Mouse (Mus musculus): ENCODE measurements at regions not wholly inside any gene's neighbourhood (a gene's known extent, or its start where the extent isn't known, plus 50 kb on each side); places are given as distances from the start of the nearest gene placed in this dataset.
"Not testable (repeated sequence)": the region's sequence is repeated elsewhere in the genome, so short reads cannot be mapped to it uniquely, and the experiment has no call there.

DNA sequence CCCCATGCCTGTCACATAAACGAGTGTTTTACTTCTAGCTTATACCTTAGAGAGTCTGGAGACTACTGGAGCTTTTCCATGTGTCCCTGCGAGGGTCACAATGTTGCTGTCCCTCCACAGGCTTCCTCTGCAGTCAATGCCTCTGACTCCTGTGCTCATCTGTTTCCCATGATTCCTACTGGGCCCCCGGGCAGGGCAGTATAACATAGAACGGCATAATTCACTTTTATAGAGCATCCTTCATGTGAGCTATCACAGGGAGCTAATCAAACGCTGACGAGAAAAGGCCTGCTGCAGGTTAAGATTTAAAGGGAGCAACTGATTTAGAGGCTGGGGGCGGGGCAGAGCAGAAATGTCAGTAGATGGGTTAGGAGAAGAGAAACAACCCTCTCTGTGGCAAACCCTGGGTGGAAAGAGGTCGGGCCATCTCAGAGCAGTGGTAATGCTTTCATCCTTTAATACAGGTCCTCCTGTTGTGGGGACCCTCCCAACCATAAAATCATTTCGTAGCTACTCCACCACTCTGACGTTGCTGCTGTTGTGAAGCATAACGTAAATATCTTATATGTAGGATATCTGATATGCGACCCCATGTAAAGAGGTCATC is 168.5 kb upstream of the Cdkn3 start:
- DNase-seq (ENCODE audit: low spot score), result no peak

DNA sequence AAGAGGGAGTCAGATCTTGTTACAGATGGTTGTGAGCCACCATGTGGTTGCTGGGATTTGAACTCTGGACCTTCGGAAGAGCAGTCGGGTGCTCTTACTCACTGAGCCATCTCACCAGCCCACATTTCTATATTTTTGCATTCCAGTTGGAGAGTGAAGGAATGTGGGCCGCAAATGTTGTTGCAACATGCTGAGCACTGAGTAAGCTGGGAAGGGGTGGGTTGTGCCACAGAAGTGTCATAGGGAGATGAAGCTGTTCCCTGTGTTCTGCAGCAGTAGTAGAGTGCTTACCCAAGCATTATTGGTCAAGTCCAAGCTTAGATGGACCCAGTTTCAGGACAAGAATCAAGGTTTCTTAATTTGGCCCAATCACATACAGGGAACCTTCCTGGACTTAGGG is 169.1 kb upstream of the Cdkn3 start:
- DNase-seq (ENCODE audit: low spot score), result no peak

DNA sequence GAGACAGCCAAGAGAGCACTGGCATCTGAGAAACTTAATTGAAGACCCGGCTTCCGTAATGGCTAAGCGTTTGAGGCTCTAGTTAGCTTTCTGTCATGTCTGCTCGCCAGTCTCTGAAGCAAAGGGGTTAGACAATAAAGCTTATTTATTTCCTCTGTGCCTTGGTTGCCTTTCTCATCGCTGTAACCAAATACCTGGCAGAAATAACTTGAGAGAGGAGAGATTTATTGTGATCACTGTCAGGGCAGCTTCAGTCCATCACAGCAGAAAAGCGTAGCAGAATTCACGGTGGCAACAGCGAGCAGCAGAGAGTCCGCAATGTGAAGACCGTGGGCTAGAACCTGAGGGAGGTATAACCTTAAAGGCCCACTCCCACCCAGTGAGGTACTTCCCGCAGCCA is 174.2 kb upstream of the Cdkn3 start:
- DNase-seq (ENCODE audit: low spot score), result no peak

DNA sequence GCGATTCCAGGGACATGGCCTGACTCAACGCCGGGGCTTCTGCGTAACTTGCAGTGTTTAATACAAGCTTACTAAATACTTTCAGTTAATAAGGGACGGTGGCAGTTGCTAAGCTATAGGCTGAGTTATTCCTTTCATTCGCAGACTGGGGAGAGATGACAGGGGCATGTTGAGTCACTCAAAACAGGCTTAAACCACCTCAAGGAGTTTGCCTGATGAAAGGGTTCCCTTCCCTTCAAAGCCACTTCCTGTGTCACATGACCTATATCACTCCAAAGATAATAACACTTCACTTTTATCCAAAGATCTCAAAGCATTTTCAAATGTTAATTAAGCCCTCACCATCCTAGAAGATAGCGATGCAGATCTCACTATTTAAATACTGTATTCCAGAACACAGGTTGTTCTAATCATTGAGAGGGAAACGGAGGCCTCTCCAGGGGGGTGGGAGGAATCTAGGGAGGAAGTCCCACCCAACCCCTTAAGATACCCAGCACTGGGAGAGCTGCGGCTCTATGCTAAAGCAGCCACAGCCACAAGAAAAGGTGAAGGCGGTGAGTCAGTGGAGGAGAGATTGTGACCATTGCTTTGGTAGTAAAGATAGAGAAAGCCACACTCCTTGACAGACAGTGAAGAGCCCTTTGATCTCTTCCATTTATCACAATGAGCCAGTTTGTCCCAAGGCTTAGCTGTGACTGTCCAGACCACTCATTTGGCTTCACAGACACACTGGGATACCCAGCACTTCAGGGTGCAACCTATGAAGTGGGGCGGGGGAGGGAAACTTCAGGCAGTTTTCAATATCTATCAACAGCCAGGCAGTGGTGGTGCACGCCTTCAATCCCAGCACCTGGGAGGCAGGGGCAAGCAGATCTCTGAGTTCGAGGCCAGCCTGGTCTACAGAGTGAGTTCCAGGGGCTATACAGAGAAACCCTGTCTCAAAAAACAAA is 182.0 kb upstream of the Cdkn3 start:
- peak; percentile 31 for DNase-seq (ENCODE audit: low spot score)

DNA sequence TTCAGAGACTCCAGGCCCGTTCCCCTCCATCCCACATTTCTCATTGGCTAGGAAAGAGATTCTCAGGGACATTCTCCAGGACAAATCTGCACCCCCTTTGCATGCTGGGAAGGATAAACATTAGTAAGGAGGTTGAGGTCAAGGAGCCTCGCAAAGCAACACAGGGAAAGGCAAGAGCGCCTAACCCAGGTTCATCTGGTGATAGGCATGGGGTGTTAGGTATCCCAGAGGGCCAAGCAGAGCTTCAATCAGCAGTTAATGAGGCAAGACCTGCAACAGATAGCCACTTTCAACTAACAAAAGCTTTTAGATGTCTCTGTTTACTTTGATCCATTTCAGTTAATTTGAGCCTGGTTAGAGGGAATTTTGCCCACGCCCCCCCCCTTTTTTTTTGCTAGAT is 184.5 kb upstream of the Cdkn3 start:
- DNase-seq (ENCODE audit: low spot score), result no peak

DNA sequence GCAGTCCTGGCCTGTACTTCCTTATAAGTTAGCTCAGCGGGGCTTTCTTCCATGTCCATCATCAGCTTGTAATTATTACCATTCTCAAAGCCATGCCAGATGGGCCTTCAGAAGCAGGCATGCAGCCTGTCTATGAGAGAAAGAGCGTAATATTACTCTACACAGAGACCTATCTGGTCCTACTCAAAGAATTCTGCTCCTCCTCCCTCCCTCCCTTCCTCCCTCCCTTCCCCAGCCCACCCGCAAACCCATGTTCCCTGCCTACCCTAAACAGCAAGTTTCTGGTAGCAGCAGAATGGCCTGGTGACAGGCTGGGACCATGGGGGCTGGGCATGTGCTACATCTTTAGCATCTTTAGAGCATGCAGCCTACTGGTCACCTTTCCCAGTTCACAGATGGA is 184.9 kb upstream of the Cdkn3 start:
- no peak for DNase-seq (ENCODE audit: low spot score)

DNA sequence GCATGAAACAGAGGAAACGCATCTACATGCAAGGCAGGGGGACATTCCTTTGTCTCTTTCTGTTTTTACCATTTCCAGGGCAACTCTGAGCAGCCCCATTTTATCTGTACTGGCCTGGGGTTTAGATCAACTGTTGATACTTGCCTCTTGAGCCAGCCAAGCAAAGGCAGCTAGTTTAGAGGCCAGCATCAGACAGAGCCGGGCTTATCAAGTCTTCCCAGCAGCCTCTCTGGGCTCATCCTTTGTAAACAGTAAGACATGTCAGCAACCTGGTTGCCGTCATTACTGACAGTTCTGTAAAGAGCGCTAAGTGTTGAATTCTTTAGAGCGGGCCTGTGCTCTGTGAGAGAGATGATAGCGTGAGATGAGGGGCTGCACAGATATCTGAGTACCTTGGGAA is 182.9 kb upstream of the Bmp4 start:
- DNase-seq (ENCODE audit: low spot score), result no peak

DNA sequence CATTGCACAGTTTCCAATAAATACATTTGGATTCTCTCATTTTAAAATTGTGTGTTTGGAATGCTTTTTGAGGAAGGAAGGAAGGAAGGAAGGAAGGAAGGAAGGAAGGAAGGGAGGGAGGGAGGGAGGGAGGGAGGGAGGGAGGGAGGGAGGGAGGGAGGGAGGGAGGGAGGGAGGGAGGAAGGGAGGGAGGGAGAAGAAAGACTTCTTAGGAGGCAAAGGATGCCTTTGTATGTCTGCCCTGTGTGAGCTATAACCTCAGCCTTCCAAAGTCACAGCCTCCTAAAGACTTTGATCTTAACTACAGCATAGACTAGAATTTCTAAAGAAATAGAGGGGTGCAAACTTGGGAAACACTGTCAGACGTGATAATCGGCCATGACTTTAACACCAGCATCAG is 182.5 kb upstream of the Bmp4 start:
- not testable (repeated sequence) for DNase-seq (ENCODE audit: low spot score)

DNA sequence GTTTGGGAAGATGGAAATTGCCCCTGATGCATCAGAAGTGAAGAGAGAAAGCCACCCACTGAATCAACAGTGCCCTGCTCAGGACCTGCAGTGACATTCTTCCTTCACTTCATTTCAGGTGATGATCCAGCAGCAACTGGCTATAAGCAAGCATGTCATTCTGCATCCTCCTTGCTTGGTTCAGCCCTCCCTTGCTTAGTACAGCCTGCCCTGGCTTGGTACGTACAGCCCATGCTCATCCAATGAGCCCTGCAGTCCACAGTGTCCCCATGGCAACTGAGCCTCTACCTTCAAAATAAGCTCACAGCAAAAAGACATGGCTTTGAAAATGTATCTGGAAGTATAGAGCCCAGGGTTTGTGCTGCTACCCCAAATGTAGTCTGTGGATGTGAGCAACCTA is 181.4 kb upstream of the Bmp4 start:
- no peak for DNase-seq (ENCODE audit: low spot score)

DNA sequence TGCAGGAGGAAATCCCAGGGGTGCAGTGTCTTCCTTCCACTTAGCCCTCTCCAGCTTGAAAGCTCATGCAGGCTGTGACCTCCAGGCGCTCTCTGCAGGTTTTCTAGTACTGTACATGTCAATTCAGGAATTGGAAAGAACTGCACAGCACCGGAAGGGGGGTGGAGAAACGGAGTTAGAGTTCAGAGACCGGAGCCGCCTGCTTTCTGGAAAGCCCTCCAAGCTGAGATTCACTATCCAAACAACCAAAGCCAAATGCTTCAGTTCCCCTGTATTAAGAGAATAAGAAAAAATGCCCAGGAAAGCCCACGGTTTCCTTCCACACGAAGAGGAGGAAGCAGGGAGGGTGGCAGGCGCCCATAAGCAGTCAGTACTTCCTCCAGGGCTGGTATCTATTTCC is 178.8 kb upstream of the Bmp4 start:
- DNase-seq (ENCODE audit: low spot score), result no peak

DNA sequence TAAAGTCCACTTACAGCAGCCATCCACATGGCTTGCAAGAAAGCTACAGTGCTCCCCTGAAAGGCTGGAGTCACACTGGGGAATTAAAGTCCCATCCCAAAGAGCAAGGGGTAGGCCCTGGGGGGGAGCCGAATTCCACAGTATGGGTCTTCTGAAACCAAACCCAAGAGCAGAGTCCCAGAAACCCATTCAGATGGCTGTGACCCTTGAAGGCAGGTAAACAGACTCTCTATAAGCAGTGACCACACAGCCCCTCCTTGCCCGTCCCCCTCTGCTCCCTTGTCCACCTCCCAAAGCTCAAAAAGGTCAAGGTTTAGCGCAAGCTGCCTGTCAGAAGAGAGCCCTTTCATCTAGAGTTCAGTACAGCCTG is 176.9 kb upstream of the Bmp4 start:
- DNase-seq (ENCODE audit: low spot score), result no peak

DNA sequence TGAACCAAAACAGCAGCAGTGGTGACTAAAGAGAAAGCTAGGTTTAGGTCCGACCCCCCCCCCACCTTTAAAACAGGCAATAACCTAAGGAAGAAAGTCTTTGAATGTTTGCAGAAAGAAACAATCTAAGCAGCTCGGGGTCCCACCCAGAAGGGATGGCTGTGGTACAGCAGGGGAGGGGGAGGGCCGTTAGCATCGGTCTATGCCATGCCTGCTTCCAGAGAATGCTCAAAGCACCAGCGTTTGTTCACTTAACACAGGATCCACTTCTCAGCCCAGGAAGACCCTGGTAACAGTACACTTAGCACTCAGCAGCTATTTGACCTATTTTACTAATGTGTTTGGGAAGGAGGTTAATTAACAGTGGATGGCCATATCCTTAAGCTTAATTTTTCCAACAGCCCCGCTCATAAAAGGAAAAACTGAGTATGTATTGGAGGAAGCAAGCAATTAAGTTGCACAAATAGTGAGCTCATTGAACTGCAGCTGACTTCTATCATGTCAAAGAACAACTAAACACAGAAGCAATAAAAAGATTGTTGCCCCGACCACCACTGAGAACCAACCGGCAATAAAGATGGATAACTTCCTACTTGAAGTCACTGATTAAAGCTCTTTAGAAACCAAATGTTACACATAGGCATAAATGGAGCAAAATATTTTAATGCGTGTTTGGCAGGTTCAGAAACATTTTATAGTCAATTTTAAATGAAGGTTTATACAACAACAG is 176.4 kb upstream of the Bmp4 start:
- no peak for DNase-seq (ENCODE audit: low spot score)

DNA sequence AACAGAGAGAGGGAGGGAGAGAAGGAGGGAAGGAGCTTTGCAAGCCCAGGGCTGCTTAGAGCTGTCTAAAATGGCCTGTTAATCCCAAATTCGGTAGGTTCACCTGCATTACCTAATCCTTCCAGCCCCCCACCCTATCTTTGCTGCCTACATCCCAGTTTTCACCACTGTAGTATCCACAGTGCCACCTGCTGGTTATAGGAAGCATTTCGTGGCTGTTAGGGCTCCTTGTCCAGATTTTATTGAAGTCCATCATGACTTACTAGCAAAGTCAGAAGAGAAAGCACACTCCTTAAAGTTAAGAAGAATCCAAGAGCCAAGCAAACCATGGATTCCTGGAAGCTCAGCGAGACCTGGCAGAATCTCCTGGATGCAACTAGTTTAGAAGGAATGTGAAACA is 174.5 kb upstream of the Bmp4 start:
- no peak for DNase-seq (ENCODE audit: low spot score)

DNA sequence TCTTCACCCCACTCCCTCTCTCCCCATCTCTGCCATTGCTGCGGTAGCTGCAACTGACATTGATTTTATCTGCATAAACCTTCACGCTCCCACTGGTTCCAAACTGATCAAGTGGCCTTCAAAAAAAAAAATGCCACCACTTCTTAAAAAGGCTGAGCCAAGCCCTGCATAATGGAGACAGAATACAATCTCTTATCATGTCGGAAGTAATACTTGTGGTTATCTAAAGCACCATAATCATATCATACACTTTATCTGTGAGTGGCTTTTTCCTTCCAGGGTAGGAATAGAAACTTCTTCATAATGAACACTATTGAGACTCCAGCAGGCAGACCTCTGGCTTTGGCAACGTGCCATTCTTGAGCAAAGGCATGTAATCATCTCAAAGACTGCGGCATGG is 171.5 kb upstream of the Bmp4 start:
- no peak for DNase-seq (ENCODE audit: low spot score)

DNA sequence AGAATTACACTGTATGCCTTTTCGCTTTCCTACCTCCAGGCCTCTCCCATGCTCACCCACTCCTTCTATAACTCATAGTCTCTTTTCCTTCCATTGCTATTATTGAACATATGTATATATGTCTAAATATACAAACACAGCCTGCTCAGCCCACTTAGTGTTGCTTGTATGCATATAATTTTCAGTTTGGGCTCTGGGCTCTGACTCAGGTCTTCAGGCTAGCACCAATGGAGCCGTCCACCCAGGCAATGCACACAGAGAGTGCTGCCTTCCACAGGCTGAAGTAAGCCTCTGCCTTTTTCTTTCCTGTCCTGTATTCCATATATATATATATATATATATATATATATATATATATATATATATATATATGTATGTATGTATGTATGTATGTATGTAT is 162.8 kb upstream of the Bmp4 start:
- DNase-seq (ENCODE audit: low spot score), result no peak

DNA sequence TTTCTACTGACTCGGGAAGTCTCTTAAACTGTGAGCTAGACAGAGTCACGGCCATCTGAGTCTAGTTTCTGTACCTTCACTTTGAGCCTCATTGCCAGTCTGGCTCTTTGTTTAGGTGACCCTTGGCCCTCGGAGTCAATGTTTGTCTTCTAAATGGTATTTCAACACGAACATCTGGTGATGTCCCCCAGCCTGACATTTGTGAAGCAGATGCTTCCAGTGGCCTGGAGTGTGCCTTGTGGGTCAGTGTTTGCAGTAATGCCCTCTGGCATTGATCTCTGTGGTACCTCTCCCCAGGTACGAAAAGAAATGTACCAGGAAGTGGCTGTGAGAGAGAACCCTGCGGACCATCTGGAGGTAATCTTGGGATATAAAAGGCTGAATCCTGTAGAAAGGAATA is 155.7 kb upstream of the Bmp4 start:
- DNase-seq (ENCODE audit: low spot score), result no peak

DNA sequence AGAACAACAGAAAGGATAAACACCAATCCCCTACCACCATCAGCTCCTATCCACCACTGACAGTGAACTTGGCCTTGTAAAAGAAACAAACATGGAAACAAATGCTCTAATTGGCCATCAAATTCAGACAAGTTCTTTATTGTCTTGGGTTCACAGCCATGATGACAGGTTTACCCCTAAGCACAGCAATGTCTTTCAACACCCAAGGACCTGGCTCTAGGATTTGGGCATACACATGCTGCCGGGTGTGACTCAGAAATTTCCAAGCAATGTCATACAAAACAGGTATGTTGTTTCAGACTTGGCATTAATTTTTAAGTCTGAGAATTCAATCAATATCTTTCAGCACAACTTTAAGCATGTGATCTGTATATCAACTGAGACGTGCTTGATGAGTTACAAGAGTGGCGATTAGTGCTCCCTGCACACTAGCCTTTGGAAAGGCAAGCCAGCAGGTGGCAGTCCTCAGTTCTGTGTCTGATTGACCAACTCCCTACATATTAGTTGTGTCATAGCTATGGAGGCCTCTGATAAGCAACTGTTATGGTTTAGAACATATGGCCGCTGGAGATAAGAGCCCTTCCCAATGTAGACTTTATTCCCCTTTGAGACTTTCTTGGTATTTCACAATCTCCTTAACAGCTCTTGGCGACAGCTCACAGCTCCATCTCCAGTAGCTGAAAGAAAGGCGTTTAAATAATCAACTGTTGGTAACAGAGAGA is 149.2 kb upstream of the Bmp4 start:
- no peak for DNase-seq (ENCODE audit: low spot score)

DNA sequence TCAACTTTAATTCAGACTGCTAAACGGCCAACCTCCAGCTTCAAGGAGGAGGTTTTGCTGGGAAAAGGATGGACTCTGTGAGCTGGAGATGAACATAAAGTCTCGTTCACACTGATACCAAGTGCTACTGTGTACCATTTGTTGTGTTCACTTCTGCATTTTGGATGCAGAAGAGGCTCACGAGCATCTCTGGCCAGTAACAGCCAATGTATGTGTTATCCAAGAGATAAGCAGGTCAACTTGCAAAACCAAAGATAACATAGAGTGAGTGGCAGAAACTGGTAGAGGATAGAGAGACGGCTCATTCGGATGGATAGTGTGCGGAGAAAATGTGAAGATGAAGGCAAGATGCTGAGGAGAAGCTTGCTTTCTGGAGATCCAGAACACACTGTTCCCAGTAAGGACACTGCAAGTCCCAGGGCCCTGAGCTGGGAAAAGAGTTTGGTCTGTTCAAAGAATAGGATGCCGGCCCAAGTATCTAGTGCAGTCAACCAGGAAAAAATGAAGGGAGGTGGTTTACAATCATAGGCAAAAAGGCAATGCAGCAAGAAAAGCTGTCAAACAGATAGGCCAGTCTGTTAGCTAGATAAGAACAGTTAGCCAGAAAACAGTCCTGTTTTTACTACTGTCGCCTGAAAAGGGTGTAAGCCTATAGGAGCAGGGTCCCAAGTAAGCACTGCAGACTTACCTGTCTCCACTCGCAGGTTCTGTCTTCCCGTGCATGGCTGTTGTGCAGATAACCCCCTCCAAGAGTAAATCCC is 145.7 kb upstream of the Bmp4 start:
- no peak for DNase-seq (ENCODE audit: low spot score)

DNA sequence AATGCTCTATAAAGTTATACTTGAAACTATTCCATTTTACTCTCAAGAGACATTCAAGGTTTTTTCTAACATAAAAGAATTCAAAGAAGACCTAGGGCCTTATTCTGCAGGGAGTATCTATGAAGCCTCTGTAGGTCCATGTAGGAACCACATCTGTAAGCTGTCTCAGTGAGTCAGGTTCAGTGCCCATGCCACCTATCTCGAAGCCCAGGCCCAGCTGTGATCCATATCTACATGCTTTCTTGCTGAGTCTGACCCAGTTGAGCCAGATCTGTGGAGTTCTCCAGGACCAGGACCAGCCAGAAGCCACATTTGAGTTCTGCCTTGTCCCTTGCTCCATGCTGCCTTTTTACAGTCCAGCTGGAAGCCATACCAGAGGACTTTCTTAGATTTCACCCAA is 142.2 kb upstream of the Bmp4 start:
- no peak for DNase-seq (ENCODE audit: low spot score)

DNA sequence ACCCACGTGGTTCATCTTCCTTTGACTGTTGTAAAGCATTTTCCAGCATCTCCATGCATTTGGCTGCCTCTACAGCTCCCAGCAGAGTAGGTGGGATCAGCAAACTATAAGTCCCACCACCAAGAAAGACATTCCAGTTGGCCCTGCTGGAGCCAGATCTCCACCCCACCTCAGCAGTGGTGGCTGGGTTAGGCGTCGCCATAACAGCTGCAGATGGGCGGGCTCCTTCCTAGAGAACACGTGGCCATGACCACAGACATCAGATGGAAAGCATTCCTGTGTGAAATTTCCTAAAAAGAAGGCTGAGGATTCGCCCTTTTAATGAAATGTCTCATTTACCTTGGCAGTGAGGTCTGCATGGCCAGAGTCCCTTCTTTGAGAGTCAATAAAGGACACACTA is 140.0 kb upstream of the Bmp4 start:
- DNase-seq (ENCODE audit: low spot score), result no peak

DNA sequence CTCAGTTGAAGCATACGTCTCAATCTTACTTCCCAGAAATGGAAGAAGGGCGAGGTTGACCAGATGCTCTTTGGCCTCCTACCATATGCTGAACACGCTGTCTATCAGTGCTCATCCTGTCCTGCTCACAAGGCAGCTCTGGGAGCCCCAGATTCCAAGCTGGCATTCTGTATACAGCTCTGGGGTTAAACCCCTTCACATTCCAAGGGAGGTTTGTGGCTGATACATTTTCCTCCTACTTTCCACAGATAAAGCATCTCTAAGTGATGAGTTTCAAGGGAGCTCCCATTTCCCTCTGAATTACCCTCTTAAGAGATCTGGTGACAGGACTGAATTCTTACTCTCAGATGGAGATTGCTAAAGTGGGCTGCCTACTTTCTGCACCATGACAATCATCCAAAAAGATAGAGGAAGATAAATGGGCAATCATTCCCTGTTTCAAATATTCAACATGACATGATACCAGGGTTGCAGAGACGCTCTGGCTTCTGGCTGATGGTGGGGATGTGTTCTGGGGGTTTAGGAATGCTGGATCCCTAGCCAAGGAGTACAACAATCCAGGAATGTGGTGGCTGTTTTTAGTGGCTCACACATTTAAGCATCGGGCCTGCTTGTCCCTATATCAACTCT is 138.7 kb upstream of the Bmp4 start:
- no peak for DNase-seq (ENCODE audit: low spot score)
